Mouse (Mus musculus) embryonic facial prominence, embryonic 11.5 days (tissue): ENCODE measurements at regions not wholly inside any gene's neighbourhood (a gene's known extent, or its start where the extent isn't known, plus 50 kb on each side); places are given as distances from the start of the nearest gene placed in this dataset.

Source experiments
- ATAC-seq: fragments of 200-750 bp; cut with Nextera tagmentation; replicated peaks from 2 replicates; pipeline ENCODE4 v1.8.0; 2017; ENCODE audit warnings: low read depth; ENCODE audit not compliant: insufficient number of reproducible peaks, low FRiP score, low TSS enrichment
- DNase-seq: peaks from one replicate; pipeline ENCODE4 v3.0.0-alpha.2; 2015; ENCODE audit warnings: low spot score
- H3K27ac ChIP-seq: fragments of 300-500 bp; sonication (generic); replicated peaks from 2 replicates; pipeline ENCODE4 v1.5.1; 2014; ENCODE audit warnings: mild to moderate bottlenecking, low read depth, low read length, control low read depth
- H3K27me3 ChIP-seq: fragments of 300-500 bp; sonication (generic); 2 replicates; pipeline ENCODE4 v1.6.1; 2014; ENCODE audit warnings: mild to moderate bottlenecking, low read length, moderate library complexity, mixed read lengths; ENCODE audit not compliant: control insufficient read depth, insufficient read depth
- H3K36me3 ChIP-seq: fragments of 300-500 bp; sonication (generic); replicated peaks from 2 replicates; pipeline ENCODE4 v1.6.1; 2014; ENCODE audit warnings: low read depth, mild to moderate bottlenecking, low read length, moderate library complexity, mixed read lengths; ENCODE audit not compliant: control insufficient read depth, insufficient read depth
- H3K4me1 ChIP-seq: fragments of 300-500 bp; sonication (generic); 2 replicates; pipeline ENCODE4 v1.6.1; 2014; ENCODE audit warnings: low read length, mixed read lengths; ENCODE audit not compliant: control insufficient read depth, insufficient read depth
- H3K4me2 ChIP-seq: fragments of 300-500 bp; sonication (generic); 2 replicates; pipeline ENCODE4 v1.6.1; 2014; ENCODE audit warnings: low read depth, mild to moderate bottlenecking, control low read depth, low read length, moderate library complexity
- H3K4me3 ChIP-seq: fragments of 300-500 bp; sonication (generic); 2 replicates; pipeline ENCODE4 v1.5.1; 2014; ENCODE audit warnings: low read depth, low read length, control low read depth
- H3K9ac ChIP-seq: fragments of 300-500 bp; sonication (generic); replicated peaks from 2 replicates; pipeline ENCODE4 v1.6.1; 2014; ENCODE audit warnings: mild to moderate bottlenecking, control low read depth, low read length
- H3K9me3 ChIP-seq: fragments of 300-500 bp; sonication (generic); replicated peaks from 2 replicates; pipeline ENCODE4 v1.6.1; 2016; ENCODE audit warnings: mild to moderate bottlenecking, low read length, inconsistent platforms, mixed read lengths; ENCODE audit not compliant: control insufficient read depth
- WGBS: fragments of 180-500 bp; shearing (Covaris S2); extraction: QIAGEN DNeasy Blood & Tissue Kit; methylation state at CpG from one replicate; pipeline ENCODE4 v1.1.7; 2014; 5-methylcytosine and 5-hydroxymethylcytosine counted together

GRCm38 (mm10) chr3:155747511-155747910 is 654.3 kb downstream of the Lrriq3 start:
- H3K4me3 ChIP-seq, result no peak overlapping the region
- no peak overlapping the region for H3K27ac ChIP-seq
- no peak for ATAC-seq
- H3K4me1 ChIP-seq, result no peaks in the 10 kb centered on the region
- H3K27me3 ChIP-seq, result no peaks in the 10 kb centered on the region
- no peak overlapping the region for H3K4me2 ChIP-seq
- no peak overlapping the region for H3K9ac ChIP-seq
- no peaks in the 10 kb centered on the region for H3K9me3 ChIP-seq
- DNase-seq, result no peak
- no peaks in the 10 kb centered on the region for H3K36me3 ChIP-seq

DNA sequence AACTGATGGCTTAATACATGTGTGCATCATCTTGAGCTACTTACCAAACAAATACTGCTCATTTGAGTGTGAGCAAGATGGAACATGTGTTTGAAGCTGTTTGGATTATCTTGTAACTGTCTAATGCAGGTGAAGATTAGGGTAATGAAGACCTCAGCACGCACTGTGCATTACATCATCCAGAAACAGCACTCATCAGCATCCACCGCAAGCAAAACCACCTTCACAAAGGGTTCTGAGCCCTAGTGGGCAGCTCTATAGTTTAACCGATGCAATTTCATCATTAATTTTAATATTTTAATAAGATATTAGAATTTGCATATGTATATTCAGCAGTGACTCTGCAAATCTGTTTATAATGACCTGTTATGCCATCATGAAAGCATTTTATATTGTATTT is 664.1 kb downstream of the Lrriq3 start:
- Histone ChIP-seq H3K4me2 (no peak overlapping the region), H3K9ac (no peak overlapping the region), H3K27ac (no peak overlapping the region), H3K4me1 (no peaks in the 10 kb centered on the region), H3K36me3 (no peaks in the 10 kb centered on the region), H3K9me3 (no peaks in the 10 kb centered on the region), H3K4me3 (no peak overlapping the region), H3K27me3 (no peaks in the 10 kb centered on the region)
- 87% methylated on average over 3 of the region's 3 CpGs for WGBS
- ATAC-seq (no peak), DNase-seq (no peak)

GRCm38 (mm10) chr3:155776019-155776418 is 682.8 kb downstream of the Lrriq3 start:
- no peaks in the 10 kb centered on the region for H3K4me1 ChIP-seq
- H3K4me2 ChIP-seq, result no peak overlapping the region
- DNase-seq (no peak), ATAC-seq (no peak)
- H3K9me3 ChIP-seq, result no peaks in the 10 kb centered on the region
- no peaks in the 10 kb centered on the region for H3K36me3 ChIP-seq
- H3K27me3 ChIP-seq, result no peaks in the 10 kb centered on the region
- H3K27ac ChIP-seq, result no peak overlapping the region
- no peak overlapping the region for H3K9ac ChIP-seq
- WGBS, result 83% methylated on average over 1 of the region's 1 CpGs
- H3K4me3 ChIP-seq, result no peak overlapping the region

- H3K36me3 ChIP-seq, result no peaks in the 10 kb centered on the region
- no peak for ATAC-seq
- no peaks in the 10 kb centered on the region for H3K27me3 ChIP-seq
- 78% methylated on average over 1 of the region's 1 CpGs for WGBS
- no peak overlapping the region for H3K4me2 ChIP-seq
- no peaks in the 10 kb centered on the region for H3K9me3 ChIP-seq
- H3K9ac ChIP-seq, result no peak overlapping the region
- no peak for DNase-seq
- H3K27ac ChIP-seq, result no peak overlapping the region
- no peaks in the 10 kb centered on the region for H3K4me1 ChIP-seq
- no peak overlapping the region for H3K4me3 ChIP-seq
These were observed 683.8 kb downstream of the Lrriq3 start for GRCm38 (mm10) chr3:155777025-155777424.

GRCm38 (mm10) chr3:155815693-155816092 is 722.5 kb downstream of the Lrriq3 start:
- Histone ChIP-seq H3K9ac (no peak overlapping the region), H3K4me1 (no peaks in the 10 kb centered on the region), H3K36me3 (no peaks in the 10 kb centered on the region), H3K4me3 (no peak overlapping the region), H3K27ac (no peak overlapping the region), H3K27me3 (no peaks in the 10 kb centered on the region), H3K9me3 (no peaks in the 10 kb centered on the region), H3K4me2 (no peak overlapping the region)
- no peak for DNase-seq
- ATAC-seq, result no peak
- 62% methylated on average over 2 of the region's 2 CpGs for WGBS

GRCm38 (mm10) chr3:155824863-155825262 is 731.6 kb downstream of the Lrriq3 start:
- H3K4me1 ChIP-seq, result no peaks in the 10 kb centered on the region
- no peaks in the 10 kb centered on the region for H3K27me3 ChIP-seq
- H3K27ac ChIP-seq, result no peak overlapping the region
- H3K9me3 ChIP-seq, result no peaks in the 10 kb centered on the region
- 91% methylated on average over 2 of the region's 2 CpGs for WGBS
- DNase-seq (no peak), ATAC-seq (peak; percentile 44; the same call in 1 of the 2 replicates)
- H3K36me3 ChIP-seq, result no peaks in the 10 kb centered on the region
- H3K4me3 ChIP-seq, result no peak overlapping the region
- no peak overlapping the region for H3K4me2 ChIP-seq
- no peak overlapping the region for H3K9ac ChIP-seq

DNA sequence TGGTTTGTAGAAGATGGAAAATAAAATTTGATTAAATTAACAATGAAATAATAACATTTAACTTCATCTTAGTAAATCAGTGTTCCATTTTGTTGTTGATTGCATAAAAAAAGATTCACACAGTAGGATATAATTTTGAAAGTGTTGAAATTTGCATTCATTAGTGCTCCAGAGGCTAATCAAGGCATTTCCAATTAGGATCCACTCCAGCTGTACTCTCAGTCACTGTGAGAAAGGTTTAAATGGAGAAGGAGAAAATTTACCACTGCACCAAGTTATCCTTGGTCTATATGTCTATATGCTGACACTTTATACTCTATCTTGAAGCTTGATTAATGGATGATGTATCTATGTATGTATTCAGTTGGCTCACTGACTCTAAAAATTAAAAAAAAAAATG is 695.3 kb upstream of the Negr1 start:
- Histone ChIP-seq H3K9me3 (no peaks in the 10 kb centered on the region), H3K27me3 (no peaks in the 10 kb centered on the region), H3K9ac (no peak overlapping the region), H3K4me2 (no peak overlapping the region), H3K27ac (no peak overlapping the region), H3K4me1 (no peaks in the 10 kb centered on the region), H3K36me3 (no peaks in the 10 kb centered on the region), H3K4me3 (no peak overlapping the region)
- DNase-seq, result no peak
- ATAC-seq, result no peak

- H3K4me2 ChIP-seq, result no peak overlapping the region
- no peak for ATAC-seq
- 98% methylated on average over 3 of the region's 3 CpGs for WGBS
These were observed 685.9 kb upstream of the Negr1 start for GRCm38 (mm10) chr3:155875696-155876095.

GRCm38 (mm10) chr3:155878401-155878800 is 683.2 kb upstream of the Negr1 start:
- Histone ChIP-seq H3K4me1 (no peaks in the 10 kb centered on the region), H3K9ac (no peak overlapping the region), H3K36me3 (no peaks in the 10 kb centered on the region), H3K9me3 (no peaks in the 10 kb centered on the region), H3K4me3 (no peak overlapping the region), H3K4me2 (no peak overlapping the region), H3K27me3 (no peaks in the 10 kb centered on the region), H3K27ac (no peak overlapping the region)
- DNase-seq (no peak), ATAC-seq (no peak)
- WGBS, result 83% methylated on average over 2 of the region's 2 CpGs

More at GRCm38 (mm10) chr3:155875696-155876095, 685.9 kb upstream of the Negr1 start:
- no peaks in the 10 kb centered on the region for H3K9me3 ChIP-seq
- no peaks in the 10 kb centered on the region for H3K36me3 ChIP-seq
- H3K4me1 ChIP-seq, result no peaks in the 10 kb centered on the region
- H3K4me3 ChIP-seq, result no peak overlapping the region
- DNase-seq, result no peak
- no peaks in the 10 kb centered on the region for H3K27me3 ChIP-seq
- H3K9ac ChIP-seq, result no peak overlapping the region
- no peak overlapping the region for H3K27ac ChIP-seq
